Mouse (Mus musculus): ENCODE measurements around the gene Olfr108. TPM values are rescaled to one million over a fixed set of nuclear protein-coding genes. Genes with fewer than 3 reads are reported as not detected.

Olfr108 gene
- polyA plus RNA-seq (2014; fragmentation: Nextera tagmentation; extraction: Ambion mirVana) = not detected in 2 replicates

- no peak for DNase-seq (ENCODE audit: low spot score)
Measured at GRCm38 (mm10) chr17:37445180-37445579, at the start of gene Olfr108. Gene Olfr108, plus strand, starts transcription at chr17:37445480.

GRCm38 (mm10) chr17:37398926-37399325 lies 46.4 kb upstream of the Olfr108 start, which contains the start of gene Olfr107:
Gene Olfr107, plus strand, starts transcription at chr17:37399226.
- no peak for DNase-seq (ENCODE audit: low spot score)
- Histone ChIP-seq H3K9me3 (replicated peaks; ENCODE audit: control insufficient read depth, low read length) (no peaks in the 10 kb centered on the region), H3K4me2 (ENCODE audit: low read depth, low read length) (no peak within 1 kb of the TSS), H3K27ac (replicated peaks; ENCODE audit: low read depth, low read length) (no peak within 1 kb of the TSS), H3K4me1 (ENCODE audit: control insufficient read depth, insufficient read depth, low read length) (no peaks in the 10 kb centered on the region), H3K36me3 (replicated peaks; ENCODE audit: control insufficient read depth, insufficient read depth, low read depth, low read length) (no peaks in the 10 kb centered on the region), H3K4me3 (ENCODE audit: low read depth, low read length) (no peak within 1 kb of the TSS), H3K9ac (replicated peaks; ENCODE audit: low read length) (no peak within 1 kb of the TSS), H3K27me3 (ENCODE audit: control insufficient read depth, insufficient read depth, low read length) (no peaks in the 10 kb centered on the region)
- 84% methylated on average over 3 of the region's 3 CpGs for WGBS
- no peak for ATAC-seq (replicated peaks; ENCODE audit: insufficient number of reproducible peaks, low FRiP score, low TSS enrichment, low read depth)

More at GRCm38 (mm10) chr17:37445180-37445579, at the start of gene Olfr108:
- Histone ChIP-seq H3K9me3 (replicated peaks; ENCODE audit: control insufficient read depth, low read length) (no peaks in the 10 kb centered on the region), H3K4me3 (ENCODE audit: low read depth, low read length) (no peak within 1 kb of the TSS), H3K4me1 (ENCODE audit: control insufficient read depth, insufficient read depth, low read length) (no peaks in the 10 kb centered on the region), H3K27me3 (ENCODE audit: control insufficient read depth, insufficient read depth, low read length) (no peaks in the 10 kb centered on the region), H3K36me3 (replicated peaks; ENCODE audit: control insufficient read depth, insufficient read depth, low read depth, low read length) (no peaks in the 10 kb centered on the region), H3K9ac (replicated peaks; ENCODE audit: low read length) (no peak within 1 kb of the TSS), H3K4me2 (ENCODE audit: low read depth, low read length) (no peak within 1 kb of the TSS), H3K27ac (replicated peaks; ENCODE audit: low read depth, low read length) (no peak within 1 kb of the TSS)
- WGBS = 89% methylated on average over 1 of the region's 1 CpGs
- no peak for ATAC-seq (replicated peaks; ENCODE audit: insufficient number of reproducible peaks, low FRiP score, low TSS enrichment, low read depth)

DNA sequence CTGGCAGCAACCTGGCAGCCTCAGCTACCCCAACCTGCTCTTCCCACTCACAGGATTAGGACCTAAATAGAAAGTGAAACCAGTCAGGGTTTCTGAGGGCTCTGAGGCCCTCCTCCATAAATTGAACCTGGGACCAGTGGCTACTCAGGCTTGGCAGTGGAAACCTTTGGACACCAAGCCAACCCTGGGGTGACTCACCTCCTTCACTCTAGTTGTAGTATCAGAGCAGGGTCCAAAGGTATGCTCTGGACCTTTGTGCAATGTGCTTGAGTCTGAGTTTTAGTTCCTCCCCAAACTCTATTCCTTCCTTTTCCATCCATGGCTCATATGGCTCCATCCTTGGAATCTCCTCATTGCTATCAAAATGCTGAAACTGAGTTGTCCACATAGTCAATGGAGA lies 31.9 kb upstream of the Olfr108 start:
- Histone ChIP-seq H3K9ac (replicated peaks; ENCODE audit: low read length) (no peak overlapping the region), H3K4me1 (ENCODE audit: control insufficient read depth, insufficient read depth, low read length) (no peaks in the 10 kb centered on the region), H3K4me2 (ENCODE audit: low read depth, low read length) (no peak overlapping the region), H3K4me3 (ENCODE audit: low read depth, low read length) (no peak overlapping the region), H3K9me3 (replicated peaks; ENCODE audit: control insufficient read depth, low read length) (no peaks in the 10 kb centered on the region), H3K27me3 (ENCODE audit: control insufficient read depth, insufficient read depth, low read length) (no peaks in the 10 kb centered on the region), H3K36me3 (replicated peaks; ENCODE audit: control insufficient read depth, insufficient read depth, low read depth, low read length) (no peaks in the 10 kb centered on the region), H3K27ac (replicated peaks; ENCODE audit: low read depth, low read length) (no peak overlapping the region)
- ATAC-seq (replicated peaks; ENCODE audit: insufficient number of reproducible peaks, low FRiP score, low TSS enrichment, low read depth) (no peak), DNase-seq (ENCODE audit: low spot score) (no peak)

GRCm38 (mm10) chr17:37458616-37459015 lies 13.3 kb downstream of the Olfr108 start, which contains the start of gene Olfr109:
Gene Olfr109, plus strand, starts transcription at chr17:37458916.
- Histone ChIP-seq H3K9me3 (replicated peaks; ENCODE audit: control insufficient read depth, low read length) (no peaks in the 10 kb centered on the region), H3K27ac (replicated peaks; ENCODE audit: low read depth, low read length) (no peak within 1 kb of the TSS), H3K36me3 (replicated peaks; ENCODE audit: control insufficient read depth, insufficient read depth, low read depth, low read length) (no peaks in the 10 kb centered on the region), H3K27me3 (ENCODE audit: control insufficient read depth, insufficient read depth, low read length) (no peaks in the 10 kb centered on the region), H3K4me2 (ENCODE audit: low read depth, low read length) (no peak within 1 kb of the TSS), H3K4me1 (ENCODE audit: control insufficient read depth, insufficient read depth, low read length) (no peaks in the 10 kb centered on the region), H3K4me3 (ENCODE audit: low read depth, low read length) (no peak within 1 kb of the TSS), H3K9ac (replicated peaks; ENCODE audit: low read length) (no peak within 1 kb of the TSS)
- ATAC-seq (replicated peaks; ENCODE audit: insufficient number of reproducible peaks, low FRiP score, low TSS enrichment, low read depth) (no peak), DNase-seq (ENCODE audit: low spot score) (no peak)
- WGBS = 86% methylated on average over 1 of the region's 1 CpGs

GRCm38 (mm10) chr17:37483452-37483851 lies 38.2 kb downstream of the Olfr108 start, which contains the start of gene H2-M2:
Gene H2-M2, minus strand, starts transcription at chr17:37483552.
- DNase-seq (ENCODE audit: low spot score) = no peak
- Histone ChIP-seq H3K27me3 (ENCODE audit: control insufficient read depth, insufficient read depth, low read length) (no peaks in the 10 kb centered on the region), H3K4me3 (ENCODE audit: low read depth, low read length) (no peak within 1 kb of the TSS), H3K27ac (replicated peaks; ENCODE audit: low read depth, low read length) (no peak within 1 kb of the TSS), H3K9ac (replicated peaks; ENCODE audit: low read length) (no peak within 1 kb of the TSS), H3K4me2 (ENCODE audit: low read depth, low read length) (no peak within 1 kb of the TSS), H3K36me3 (replicated peaks; ENCODE audit: control insufficient read depth, insufficient read depth, low read depth, low read length) (no peaks in the 10 kb centered on the region), H3K4me1 (ENCODE audit: control insufficient read depth, insufficient read depth, low read length) (no peaks in the 10 kb centered on the region), H3K9me3 (replicated peaks; ENCODE audit: control insufficient read depth, low read length) (no peaks in the 10 kb centered on the region)
- ATAC-seq (replicated peaks; ENCODE audit: insufficient number of reproducible peaks, low FRiP score, low TSS enrichment, low read depth) = no peak
- 74% methylated on average over 2 of the region's 2 CpGs for WGBS

- ATAC-seq (replicated peaks; ENCODE audit: insufficient number of reproducible peaks, low FRiP score, low TSS enrichment, low read depth) (no peak), DNase-seq (ENCODE audit: low spot score) (no peak)
- Histone ChIP-seq H3K4me1 (ENCODE audit: control insufficient read depth, insufficient read depth, low read length) (no peaks in the 10 kb centered on the region), H3K9me3 (replicated peaks; ENCODE audit: control insufficient read depth, low read length) (no peaks in the 10 kb centered on the region), H3K4me2 (ENCODE audit: low read depth, low read length) (no peak within 1 kb of the TSS), H3K27ac (replicated peaks; ENCODE audit: low read depth, low read length) (no peak within 1 kb of the TSS), H3K36me3 (replicated peaks; ENCODE audit: control insufficient read depth, insufficient read depth, low read depth, low read length) (no peaks in the 10 kb centered on the region), H3K9ac (replicated peaks; ENCODE audit: low read length) (no peak within 1 kb of the TSS), H3K4me3 (ENCODE audit: low read depth, low read length) (no peak within 1 kb of the TSS), H3K27me3 (ENCODE audit: control insufficient read depth, insufficient read depth, low read length) (no peaks in the 10 kb centered on the region)
- WGBS = 50% methylated on average over 1 of the region's 1 CpGs
Measured at GRCm38 (mm10) chr17:37491930-37492518, 46.7 kb downstream of the Olfr108 start, which contains the start of gene Olfr110. Gene Olfr110, plus strand, starts transcription at chr17:37492468.

Other genes with a start within 250 kb of the Olfr108 start
- not detected in 2 replicates for gene Olfr94, start 244.5 kb upstream of the Olfr108 start, polyA plus RNA-seq (2014; fragmentation: Nextera tagmentation; extraction: Ambion mirVana)
- gene Olfr95, start 232.4 kb upstream of the Olfr108 start, polyA plus RNA-seq (2014; fragmentation: Nextera tagmentation; extraction: Ambion mirVana) = not detected in 2 replicates
- gene Olfr96, start 225.3 kb upstream of the Olfr108 start, polyA plus RNA-seq (2014; fragmentation: Nextera tagmentation; extraction: Ambion mirVana) = not detected in 2 replicates
- gene Olfr97, start 208.2 kb upstream of the Olfr108 start, polyA plus RNA-seq (2014; fragmentation: Nextera tagmentation; extraction: Ambion mirVana) = not detected in 2 replicates
- not detected in 2 replicates for gene Olfr98, start 181.7 kb upstream of the Olfr108 start, polyA plus RNA-seq (2014; fragmentation: Nextera tagmentation; extraction: Ambion mirVana)
- 1.4 and 1.8 TPM in 2 replicates for gene H2-M3, start 175.3 kb upstream of the Olfr108 start, polyA plus RNA-seq (2014; fragmentation: Nextera tagmentation; extraction: Ambion mirVana)
- not detected in 2 replicates for gene Olfr99, start 162.0 kb upstream of the Olfr108 start, polyA plus RNA-seq (2014; fragmentation: Nextera tagmentation; extraction: Ambion mirVana)
- not detected in 2 replicates for gene Olfr101, start 141.2 kb upstream of the Olfr108 start, polyA plus RNA-seq (2014; fragmentation: Nextera tagmentation; extraction: Ambion mirVana)
- gene Olfr102, start 128.4 kb upstream of the Olfr108 start, polyA plus RNA-seq (2014; fragmentation: Nextera tagmentation; extraction: Ambion mirVana) = not detected in 2 replicates
- not detected in 2 replicates for gene Olfr103, start 105.8 kb upstream of the Olfr108 start, polyA plus RNA-seq (2014; fragmentation: Nextera tagmentation; extraction: Ambion mirVana)
- gene Olfr104-ps, start 85.9 kb upstream of the Olfr108 start, polyA plus RNA-seq (2014; fragmentation: Nextera tagmentation; extraction: Ambion mirVana) = not detected in 2 replicates
- gene Olfr105-ps, start 66.4 kb upstream of the Olfr108 start, polyA plus RNA-seq (2014; fragmentation: Nextera tagmentation; extraction: Ambion mirVana) = not detected in 2 replicates
- not detected in 2 replicates for gene Olfr106-ps, start 55.1 kb upstream of the Olfr108 start, polyA plus RNA-seq (2014; fragmentation: Nextera tagmentation; extraction: Ambion mirVana)
- gene Olfr107, start 46.3 kb upstream of the Olfr108 start, polyA plus RNA-seq (2014; fragmentation: Nextera tagmentation; extraction: Ambion mirVana) = not detected in 2 replicates
- gene Olfr109, start 13.4 kb downstream of the Olfr108 start, polyA plus RNA-seq (2014; fragmentation: Nextera tagmentation; extraction: Ambion mirVana) = not detected in 2 replicates
- gene H2-M2, start 38.1 kb downstream of the Olfr108 start, polyA plus RNA-seq (2014; fragmentation: Nextera tagmentation; extraction: Ambion mirVana) = not detected in 2 replicates
- not detected in 2 replicates for gene Olfr110, start 47.0 kb downstream of the Olfr108 start, polyA plus RNA-seq (2014; fragmentation: Nextera tagmentation; extraction: Ambion mirVana)
- gene Olfr111, start 62.5 kb downstream of the Olfr108 start, polyA plus RNA-seq (2014; fragmentation: Nextera tagmentation; extraction: Ambion mirVana) = not detected in 2 replicates
- not detected in 2 replicates for gene Olfr112, start 124.0 kb downstream of the Olfr108 start, polyA plus RNA-seq (2014; fragmentation: Nextera tagmentation; extraction: Ambion mirVana)
- not detected in 2 replicates for gene Olfr113, start 132.2 kb downstream of the Olfr108 start, polyA plus RNA-seq (2014; fragmentation: Nextera tagmentation; extraction: Ambion mirVana)
- gene Olfr114, start 147.3 kb downstream of the Olfr108 start, polyA plus RNA-seq (2014; fragmentation: Nextera tagmentation; extraction: Ambion mirVana) = not detected in 2 replicates
- not detected in 2 replicates for gene Olfr115, start 181.6 kb downstream of the Olfr108 start, polyA plus RNA-seq (2014; fragmentation: Nextera tagmentation; extraction: Ambion mirVana)
- not detected in 2 replicates for gene Olfr116, start 181.7 kb downstream of the Olfr108 start, polyA plus RNA-seq (2014; fragmentation: Nextera tagmentation; extraction: Ambion mirVana)
- gene Olfr117, start 218.3 kb downstream of the Olfr108 start, polyA plus RNA-seq (2014; fragmentation: Nextera tagmentation; extraction: Ambion mirVana) = not detected in 2 replicates
- not detected in 2 replicates for gene Olfr118, start 221.5 kb downstream of the Olfr108 start, polyA plus RNA-seq (2014; fragmentation: Nextera tagmentation; extraction: Ambion mirVana)